Mouse (Mus musculus): ENCODE results near the gene Filip1.

DNA sequence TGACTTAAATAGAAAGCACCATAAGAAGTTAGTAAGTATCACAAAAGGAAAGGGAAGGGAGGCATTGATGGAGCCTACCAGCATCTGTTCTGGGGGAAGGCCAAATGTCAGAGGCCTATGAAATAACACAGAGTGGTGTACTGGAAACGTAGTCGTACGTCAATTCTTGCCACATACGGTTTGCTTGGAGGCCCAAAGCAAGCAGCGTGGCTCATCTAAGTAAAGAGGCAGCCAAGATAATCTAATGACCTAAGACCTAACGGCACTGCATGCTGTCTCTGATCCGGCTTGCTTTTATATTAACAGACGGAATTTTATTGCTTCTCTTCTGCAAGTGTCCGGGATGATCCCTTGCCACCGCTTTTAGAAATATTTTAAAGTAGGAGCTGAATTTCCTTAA lies 68.7 kb downstream of the Filip1 start:
- TF ChIP-seq HCFC1 (IDR thresholded peaks at IDR 0.05; ENCODE audit: low read depth, low read length), result no peak
- no peak for TF ChIP-seq CHD1 (IDR thresholded peaks at IDR 0.05; ENCODE audit: low read depth, low read length)
- no peak for TF ChIP-seq MEF2A (IDR thresholded peaks at IDR 0.05; ENCODE audit: borderline replicate concordance, low read depth, low read length)
- TF ChIP-seq CTCF (conservative IDR thresholded peaks at IDR 0.05 in 1 of 2, IDR thresholded peaks at IDR 0.05 in 1 of 2; ENCODE audit: low read depth in 2 of 2, low read length in 2 of 2), result no peak
- TF ChIP-seq POLR2A (IDR thresholded peaks at IDR 0.05; ENCODE audit: low read depth, low read length), result no peak
- TF ChIP-seq USF2 (conservative IDR thresholded peaks at IDR 0.05; ENCODE audit: low read depth, low read length), result no peak
- TF ChIP-seq PAX5 (IDR thresholded peaks at IDR 0.05; ENCODE audit: low read length), result no peak
- TF ChIP-seq ZMIZ1 (IDR thresholded peaks at IDR 0.05; ENCODE audit: low read depth, low read length), result no peak
- no peak for TF ChIP-seq E2F4 (IDR thresholded peaks at IDR 0.05; ENCODE audit: insufficient replicate concordance, low read depth, low read length)
- TF ChIP-seq MAFK (IDR thresholded peaks at IDR 0.05; ENCODE audit: insufficient replicate concordance, low read length), result no peak

Measured in CH12.LX (cell line).